Mouse (Mus musculus): ENCODE data around the gene Klf11.

GRCm38 (mm10) chr12:24658998-24659397 is 7.9 kb downstream of the Klf11 start:
- TF ChIP-seq CTCF (IDR thresholded peaks at IDR 0.05; ENCODE audit: insufficient read depth, low read length) (no peak), POLR2A (IDR thresholded peaks at IDR 0.05; ENCODE audit: borderline replicate concordance, extremely low read depth, low read depth, low read length) (no peak)
